Mouse (Mus musculus): Measurements from ENCODE around the gene 4930558C23Rik. TPM values are rescaled to one million over a fixed set of nuclear protein-coding genes. Genes with fewer than 3 reads are reported as not detected.
"Not testable (repeated sequence)": the region's sequence is repeated elsewhere in the genome, so short reads cannot be mapped to it uniquely, and the experiment has no call there.

4930558C23Rik gene
- polyA plus RNA-seq, 1 experiment from 2014 or later = not detected

DNA sequence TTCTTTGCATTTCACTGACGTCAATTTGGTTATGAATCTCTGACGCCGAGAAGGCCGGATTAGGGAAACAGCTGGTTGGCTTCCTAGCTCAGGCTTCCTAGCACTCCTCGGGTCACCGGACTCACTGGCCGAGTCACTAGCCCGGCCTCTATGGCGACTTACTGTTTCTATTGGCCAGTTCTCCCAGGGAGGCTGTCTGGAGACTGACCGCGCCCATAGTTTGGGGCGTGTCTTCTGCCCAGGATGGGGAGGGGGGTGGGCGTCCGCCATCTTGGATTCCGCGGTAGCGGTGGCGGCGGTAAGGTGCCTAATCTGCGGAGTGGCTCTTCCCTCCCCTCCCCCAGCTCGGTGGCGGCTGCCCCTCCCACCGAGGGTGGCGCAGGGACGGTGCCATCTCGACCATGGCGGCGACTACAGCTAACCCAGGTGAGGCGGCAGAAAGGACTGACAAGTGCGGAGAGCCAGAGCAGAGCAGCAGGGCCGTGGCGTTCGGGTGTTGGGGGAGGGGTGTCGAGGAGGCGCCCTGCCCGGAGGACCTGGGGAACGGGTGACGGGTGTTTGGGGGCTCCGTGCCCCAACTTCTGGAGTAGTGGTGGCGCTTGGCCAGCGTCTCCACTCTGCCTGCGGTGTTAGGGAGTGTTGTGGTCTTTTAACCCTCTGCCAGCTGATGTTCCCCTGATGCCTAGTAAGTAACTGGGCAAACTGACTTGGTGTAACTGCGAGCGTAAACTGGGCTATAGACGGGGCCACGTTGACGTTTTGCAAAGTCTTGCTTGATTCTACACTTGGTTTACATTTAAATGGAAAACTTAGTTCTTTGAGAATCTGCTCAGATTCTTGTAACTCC, 31.7 kb upstream of the 4930558C23Rik start, which contains the start of gene Arnt:
TSS of gene Arnt (plus strand) at position 253 of the 847 bp plus-strand sequence.
- Histone ChIP-seq H3K9ac (ENCODE audit: low read depth, low read length) (peak within 1 kb of the TSS; percentile 86), H3K4me1 (ENCODE audit: control insufficient read depth, insufficient read depth, low read length) (0 out of 2 replicates have a peak, but pooled peaks cover 3% of the 10 kb centered on the region), H3K36me3 (ENCODE audit: control insufficient read depth, insufficient read depth, low read length) (peaks cover 5% of the 10 kb centered on the region; the same call in 1 of the 2 replicates), H3K4me3 (ENCODE audit: low read depth, low read length) (peak within 1 kb of the TSS; percentile 94), H3K27me3 (ENCODE audit: control insufficient read depth, insufficient read depth, low read length) (no peaks in the 10 kb centered on the region), H3K9me3 (replicated peaks; ENCODE audit: control insufficient read depth, low read length) (no peaks in the 10 kb centered on the region), H3K27ac (ENCODE audit: low read depth, low read length) (peak within 1 kb of the TSS; percentile 83), H3K4me2 (peak within 1 kb of the TSS; percentile 91)
- ATAC-seq (replicated peaks; ENCODE audit: insufficient number of reproducible peaks, low FRiP score, low TSS enrichment) = peak; percentile 98
- under 1% methylated on average over 47 of the region's 47 CpGs for WGBS (ENCODE audit: insufficient replicate concordance)

DNA sequence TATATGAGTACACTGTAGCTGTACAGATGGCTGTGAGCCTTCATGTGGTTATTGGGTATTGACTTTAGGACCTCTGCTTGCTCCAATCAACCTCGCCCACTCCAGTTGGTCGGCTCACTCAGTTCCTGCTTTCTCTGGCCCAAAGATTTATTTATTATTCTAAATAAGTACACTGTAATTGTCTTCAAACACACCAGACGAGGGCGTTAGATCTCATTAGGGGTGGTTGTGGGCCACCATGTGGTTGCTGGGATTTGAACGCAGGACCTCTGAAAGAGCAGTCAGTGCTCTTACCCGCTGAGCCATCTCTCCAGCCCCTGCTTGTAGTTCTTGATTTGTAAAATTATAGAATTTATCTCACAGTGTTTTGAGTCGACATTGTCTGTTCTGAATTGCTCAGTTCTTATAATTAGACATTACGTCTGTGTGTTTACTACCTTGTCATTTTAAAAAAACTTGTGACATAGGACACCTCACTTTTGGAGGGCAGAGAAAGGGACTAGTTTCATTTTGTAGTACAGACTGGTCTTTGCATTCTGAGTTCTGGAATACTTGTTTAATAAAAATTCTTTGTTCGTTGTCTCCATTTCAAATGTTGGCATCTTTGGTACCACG, 30.8 kb upstream of the 4930558C23Rik start:
- H3K4me3 ChIP-seq (ENCODE audit: low read depth, low read length) = peak overlapping the region; percentile 94
- H3K9ac ChIP-seq (ENCODE audit: low read depth, low read length) = peak overlapping the region; percentile 43; the same call in 1 of the 2 replicates
- no peaks in the 10 kb centered on the region for H3K9me3 ChIP-seq (replicated peaks; ENCODE audit: control insufficient read depth, low read length)
- peak overlapping the region; percentile 64 for H3K27ac ChIP-seq (ENCODE audit: low read depth, low read length)
- ATAC-seq (replicated peaks; ENCODE audit: insufficient number of reproducible peaks, low FRiP score, low TSS enrichment) = no peak
- H3K4me1 ChIP-seq (ENCODE audit: control insufficient read depth, insufficient read depth, low read length) = 0 out of 2 replicates have a peak, but pooled peaks cover 3% of the 10 kb centered on the region
- H3K27me3 ChIP-seq (ENCODE audit: control insufficient read depth, insufficient read depth, low read length) = no peaks in the 10 kb centered on the region
- H3K36me3 ChIP-seq (ENCODE audit: control insufficient read depth, insufficient read depth, low read length) = peaks cover 5% of the 10 kb centered on the region; the same call in 1 of the 2 replicates
- WGBS (ENCODE audit: insufficient replicate concordance) = 72% methylated on average over 10 of the region's 10 CpGs
- H3K4me2 ChIP-seq = peak overlapping the region; percentile 64

GRCm38 (mm10) chr3:95428423-95428822, 25.8 kb upstream of the 4930558C23Rik start:
- not testable (repeated sequence) for H3K4me3 ChIP-seq (ENCODE audit: low read depth, low read length); H3K27ac ChIP-seq (ENCODE audit: low read depth, low read length); H3K27me3 ChIP-seq (ENCODE audit: control insufficient read depth, insufficient read depth, low read length); ATAC-seq (replicated peaks; ENCODE audit: insufficient number of reproducible peaks, low FRiP score, low TSS enrichment); H3K4me2 ChIP-seq; H3K9ac ChIP-seq (ENCODE audit: low read depth, low read length); H3K36me3 ChIP-seq (ENCODE audit: control insufficient read depth, insufficient read depth, low read length); H3K9me3 ChIP-seq (replicated peaks; ENCODE audit: control insufficient read depth, low read length); H3K4me1 ChIP-seq (ENCODE audit: control insufficient read depth, insufficient read depth, low read length)
- 63% methylated on average over 4 of the region's 11 CpGs for WGBS (ENCODE audit: insufficient replicate concordance)

DNA sequence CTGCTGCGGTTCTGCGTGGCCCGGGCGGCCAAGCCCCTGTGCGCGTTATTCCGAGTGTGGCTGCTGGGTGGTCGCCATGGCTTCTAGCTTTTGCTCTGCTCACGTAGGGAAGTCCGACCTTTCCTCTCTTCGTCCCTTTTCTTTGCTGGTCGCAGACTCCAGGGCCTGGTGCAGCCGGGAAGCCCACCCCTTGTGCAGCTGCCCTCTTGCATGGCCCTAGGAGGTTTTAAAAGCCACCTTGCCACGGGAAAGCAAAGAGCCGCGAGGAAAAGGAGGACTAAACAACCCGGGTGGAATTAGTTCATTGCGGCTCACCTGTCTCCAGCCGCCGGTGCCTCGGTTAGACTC, 25.2 kb upstream of the 4930558C23Rik start:
- WGBS (ENCODE audit: insufficient replicate concordance) = 15% methylated on average over 13 of the region's 21 CpGs
- not testable (repeated sequence) for H3K36me3 ChIP-seq (ENCODE audit: control insufficient read depth, insufficient read depth, low read length); H3K27me3 ChIP-seq (ENCODE audit: control insufficient read depth, insufficient read depth, low read length); H3K27ac ChIP-seq (ENCODE audit: low read depth, low read length); H3K4me1 ChIP-seq (ENCODE audit: control insufficient read depth, insufficient read depth, low read length); H3K9me3 ChIP-seq (replicated peaks; ENCODE audit: control insufficient read depth, low read length); ATAC-seq (replicated peaks; ENCODE audit: insufficient number of reproducible peaks, low FRiP score, low TSS enrichment)
- H3K9ac ChIP-seq (ENCODE audit: low read depth, low read length) = 0 out of 2 replicates have a peak overlapping the region, but pooled peaks have one; percentile 34
- H3K4me3 ChIP-seq (ENCODE audit: low read depth, low read length) = peak overlapping the region; percentile 38
- peak overlapping the region; percentile 64 for H3K4me2 ChIP-seq

GRCm38 (mm10) chr3:95427117-95427890, 24.7 kb upstream of the 4930558C23Rik start:
- H3K27ac ChIP-seq (ENCODE audit: low read depth, low read length) = not testable (repeated sequence)

GRCm38 (mm10) chr3:95426476-95426875, 23.8 kb upstream of the 4930558C23Rik start:
- not testable (repeated sequence) for H3K9ac ChIP-seq (ENCODE audit: low read depth, low read length); H3K27ac ChIP-seq (ENCODE audit: low read depth, low read length); H3K27me3 ChIP-seq (ENCODE audit: control insufficient read depth, insufficient read depth, low read length); H3K4me3 ChIP-seq (ENCODE audit: low read depth, low read length); H3K9me3 ChIP-seq (replicated peaks; ENCODE audit: control insufficient read depth, low read length); ATAC-seq (replicated peaks; ENCODE audit: insufficient number of reproducible peaks, low FRiP score, low TSS enrichment); H3K4me2 ChIP-seq; H3K4me1 ChIP-seq (ENCODE audit: control insufficient read depth, insufficient read depth, low read length); H3K36me3 ChIP-seq (ENCODE audit: control insufficient read depth, insufficient read depth, low read length)
- 89% methylated on average over 5 of the region's 5 CpGs for WGBS (ENCODE audit: insufficient replicate concordance)

More at GRCm38 (mm10) chr3:95427117-95427890, 24.7 kb upstream of the 4930558C23Rik start:
- not testable (repeated sequence) for H3K4me1 ChIP-seq (ENCODE audit: control insufficient read depth, insufficient read depth, low read length); H3K9me3 ChIP-seq (replicated peaks; ENCODE audit: control insufficient read depth, low read length); H3K27me3 ChIP-seq (ENCODE audit: control insufficient read depth, insufficient read depth, low read length); H3K36me3 ChIP-seq (ENCODE audit: control insufficient read depth, insufficient read depth, low read length)
- H3K4me2 ChIP-seq = peak overlapping the region; percentile 64
- peak overlapping the region; percentile 38 for H3K4me3 ChIP-seq (ENCODE audit: low read depth, low read length)
- ATAC-seq (replicated peaks; ENCODE audit: insufficient number of reproducible peaks, low FRiP score, low TSS enrichment) = peak; percentile 49; the same call in 1 of the 2 replicates
- 37% methylated on average over 5 of the region's 33 CpGs for WGBS (ENCODE audit: insufficient replicate concordance)
- H3K9ac ChIP-seq (ENCODE audit: low read depth, low read length) = 0 out of 2 replicates have a peak overlapping the region, but pooled peaks have one; percentile 49

DNA sequence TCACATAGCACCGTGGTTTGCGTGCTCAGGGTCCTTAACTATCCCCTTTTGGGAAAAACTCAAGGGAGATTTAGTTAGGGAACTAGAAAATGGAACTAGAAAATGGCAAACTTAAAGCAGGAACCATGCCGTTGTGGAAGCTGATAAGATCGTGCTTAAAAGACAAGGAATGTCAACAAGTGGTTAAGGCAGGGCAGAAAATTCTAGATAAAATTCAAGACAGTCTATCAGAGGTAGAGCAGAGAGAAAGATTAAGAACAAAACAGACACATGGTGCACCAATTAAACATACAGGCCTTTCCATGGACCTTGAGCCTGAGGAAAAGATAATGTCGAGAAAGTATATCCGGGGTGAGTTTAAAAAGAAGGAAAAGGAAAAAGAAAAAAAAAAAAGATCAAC, 15.2 kb upstream of the 4930558C23Rik start:
- Histone ChIP-seq H3K9ac (ENCODE audit: low read depth, low read length) (no peak overlapping the region), H3K4me2 (no peak overlapping the region), H3K4me1 (ENCODE audit: control insufficient read depth, insufficient read depth, low read length) (no peaks in the 10 kb centered on the region), H3K4me3 (ENCODE audit: low read depth, low read length) (no peak overlapping the region), H3K27me3 (ENCODE audit: control insufficient read depth, insufficient read depth, low read length) (no peaks in the 10 kb centered on the region), H3K27ac (ENCODE audit: low read depth, low read length) (no peak overlapping the region), H3K9me3 (replicated peaks; ENCODE audit: control insufficient read depth, low read length) (peaks cover 7% of the 10 kb centered on the region; the same call in 1 of the 2 replicates), H3K36me3 (ENCODE audit: control insufficient read depth, insufficient read depth, low read length) (no peaks in the 10 kb centered on the region)
- no peak for ATAC-seq (replicated peaks; ENCODE audit: insufficient number of reproducible peaks, low FRiP score, low TSS enrichment)
- 78% methylated on average over 6 of the region's 6 CpGs for WGBS (ENCODE audit: insufficient replicate concordance)

- WGBS (ENCODE audit: insufficient replicate concordance) = 64% methylated on average over 1 of the region's 1 CpGs
- no peaks in the 10 kb centered on the region for H3K36me3 ChIP-seq (ENCODE audit: control insufficient read depth, insufficient read depth, low read length)
- no peak overlapping the region for H3K4me2 ChIP-seq
These were observed 9.6 kb upstream of the 4930558C23Rik start for GRCm38 (mm10) chr3:95412268-95412667.

More at GRCm38 (mm10) chr3:95412268-95412667, 9.6 kb upstream of the 4930558C23Rik start:
- Histone ChIP-seq H3K27me3 (ENCODE audit: control insufficient read depth, insufficient read depth, low read length) (no peaks in the 10 kb centered on the region), H3K4me3 (ENCODE audit: low read depth, low read length) (no peak overlapping the region), H3K9ac (ENCODE audit: low read depth, low read length) (no peak overlapping the region), H3K4me1 (ENCODE audit: control insufficient read depth, insufficient read depth, low read length) (no peaks in the 10 kb centered on the region), H3K9me3 (replicated peaks; ENCODE audit: control insufficient read depth, low read length) (no peaks in the 10 kb centered on the region), H3K27ac (ENCODE audit: low read depth, low read length) (no peak overlapping the region)
- ATAC-seq (replicated peaks; ENCODE audit: insufficient number of reproducible peaks, low FRiP score, low TSS enrichment) = no peak
